Comparison of ENCODE assay signal across 10 mouse cellular contexts in genomic region chr10:75827668-75828360, GRCm38 (mm10). TPM values are rescaled to one million over a fixed set of nuclear protein-coding genes. Genes with fewer than 3 reads are reported as not detected.
DNase-seq lines count a peak whose midpoint lies in the region; ATAC-seq and TF ChIP-seq lines count a peak whose summit lies in the region.
"Had no signal": no experiment of that assay in that cellular context is flagged by ENCODE, and none has a peak within 500 bp of the region (broad histone marks: within the 10 kb centered on the region; RNA-seq: fewer than 3 reads in every experiment).

No protein-coding gene starts in this region.

- TF ChIP-seq CTCF in MEL (IDR thresholded peaks at IDR 0.05 in 2 of 3, conservative IDR thresholded peaks at IDR 0.05 in 1 of 3; ENCODE audit: control insufficient read depth in 1 of 3, insufficient read depth in 1 of 3, low read depth in 2 of 3, low read length in 3 of 3, poor library complexity in 1 of 3, severe bottlenecking in 1 of 3), result no peak

- no peak overlapping the region for H3K4me2 ChIP-seq in hindbrain, embryonic 14.5 days (replicated peaks)
- H3K4me2 ChIP-seq in hindbrain, embryonic 13.5 days, result no peak overlapping the region
- H3K4me2 ChIP-seq in stomach, embryonic 16.5 days (ENCODE audit: low read depth, low read length), result no peak overlapping the region
- H3K4me2 ChIP-seq: embryonic facial prominence, embryonic 15.5 days; liver, embryonic 15.5 days had no signal

- no peak for DNase-seq in hindbrain, embryonic 14.5 days (ENCODE audit: low spot score)
- peak; percentile 90 for DNase-seq in MEL (ENCODE audit: low read depth, low spot score)
- DNase-seq in kidney, adult 9 months, result peak; percentile 90
- no peak for DNase-seq in thymus, postnatal 25 days
- DNase-seq in layer of hippocampus, postnatal 36 days, result no peak

- no peaks in the 10 kb centered on the region for H3K4me1 ChIP-seq in hindbrain, embryonic 14.5 days (replicated peaks; ENCODE audit: control insufficient read depth, insufficient read depth, low read length)
- no peaks in the 10 kb centered on the region for H3K4me1 ChIP-seq in hindbrain, embryonic 13.5 days (replicated peaks)
- H3K4me1 ChIP-seq in MEL (ENCODE audit: control insufficient read depth in 1 of 2, insufficient read depth in 2 of 2, low read length in 2 of 2), result peaks cover 3 to 43% of the 10 kb centered on the region in 2 experiments
- H3K4me1 ChIP-seq in stomach, embryonic 16.5 days (ENCODE audit: control insufficient read depth, insufficient read depth, low read length), result no peaks in the 10 kb centered on the region

- ATAC-seq in hindbrain, embryonic 14.5 days (ENCODE audit: low FRiP score), result peak; percentile 57; the same call in 1 of the 2 replicates
- ATAC-seq in hindbrain, embryonic 13.5 days (ENCODE audit: low FRiP score), result no peak; the same call in 1 of the 2 replicates
- ATAC-seq in common myeloid progenitor, adult 5-6 weeks (replicated peaks; ENCODE audit: low read depth, poor library complexity, severe bottlenecking), result 0 out of 2 replicates have a peak, but pooled peaks have one; percentile 25
- 0 out of 2 replicates have a peak, but pooled peaks have one; percentile 29 for ATAC-seq in stomach, embryonic 16.5 days (ENCODE audit: insufficient read depth, low FRiP score)

- H3K27me3 ChIP-seq in hindbrain, embryonic 14.5 days (ENCODE audit: control insufficient read depth, insufficient read depth, low read length), result peaks cover 3% of the 10 kb centered on the region; the same call in 1 of the 2 replicates
- peaks cover 9% of the 10 kb centered on the region; the same call in 1 of the 2 replicates for H3K27me3 ChIP-seq in hindbrain, embryonic 13.5 days
- no peaks in the 10 kb centered on the region for H3K27me3 ChIP-seq in MEL (ENCODE audit: control insufficient read depth in 1 of 2, insufficient read depth in 2 of 2, low read length in 2 of 2)
- no peaks in the 10 kb centered on the region for H3K27me3 ChIP-seq in stomach, embryonic 16.5 days (ENCODE audit: control insufficient read depth, insufficient read depth, low read length)
- H3K27me3 ChIP-seq: embryonic facial prominence, embryonic 15.5 days had no signal

- H3K9me3 ChIP-seq in hindbrain, embryonic 14.5 days (ENCODE audit: control insufficient read depth, low read length), result no peaks in the 10 kb centered on the region
- H3K9me3 ChIP-seq in hindbrain, embryonic 13.5 days, result no peaks in the 10 kb centered on the region; the same call in 1 of the 2 replicates
- H3K9me3 ChIP-seq in MEL (replicated peaks; ENCODE audit: insufficient read depth, low read length), result no peaks in the 10 kb centered on the region
- H3K9me3 ChIP-seq in stomach, embryonic 16.5 days (replicated peaks; ENCODE audit: control insufficient read depth, low read length), result no peaks in the 10 kb centered on the region
- H3K9me3 ChIP-seq: embryonic facial prominence, embryonic 15.5 days; liver, embryonic 15.5 days had no signal

- H3K36me3 ChIP-seq in hindbrain, embryonic 14.5 days (replicated peaks; ENCODE audit: control insufficient read depth, insufficient read depth), result no peaks in the 10 kb centered on the region
- H3K36me3 ChIP-seq in hindbrain, embryonic 13.5 days, result no peaks in the 10 kb centered on the region
- peaks cover 0 to 38% of the 10 kb centered on the region in 2 experiments; a peak in 2 of 4 replicates for H3K36me3 ChIP-seq in MEL (ENCODE audit: control insufficient read depth in 1 of 2, insufficient read depth in 2 of 2, low read length in 2 of 2)
- no peaks in the 10 kb centered on the region for H3K36me3 ChIP-seq in stomach, embryonic 16.5 days (ENCODE audit: control insufficient read depth, insufficient read depth, low read length)
- H3K36me3 ChIP-seq: embryonic facial prominence, embryonic 15.5 days; liver, embryonic 15.5 days had no signal

- no peak for TF ChIP-seq RAD21 in MEL (IDR thresholded peaks at IDR 0.05; ENCODE audit: low read depth, low read length)

- no peak overlapping the region for H3K4me3 ChIP-seq in hindbrain, embryonic 14.5 days (replicated peaks; ENCODE audit: low read length)
- no peak overlapping the region for H3K4me3 ChIP-seq in hindbrain, embryonic 13.5 days
- H3K4me3 ChIP-seq in MEL (ENCODE audit: control insufficient read depth in 1 of 2, insufficient read depth in 1 of 2, low read depth in 2 of 2, low read length in 2 of 2), result peak overlapping the region in 1 of 2 experiments; percentile 38; a peak in 1 of 4 replicates
- H3K4me3 ChIP-seq in stomach, embryonic 16.5 days (replicated peaks; ENCODE audit: low read length), result no peak overlapping the region
- H3K4me3 ChIP-seq: embryonic facial prominence, embryonic 15.5 days; liver, embryonic 15.5 days had no signal

- TF ChIP-seq EP300 in MEL (IDR thresholded peaks at IDR 0.05; ENCODE audit: low read depth in 1 of 2, low read length in 2 of 2), result peak; percentile 64 to 89

- no peak for TF ChIP-seq POLR2A in MEL (IDR thresholded peaks at IDR 0.05; ENCODE audit: control insufficient read depth in 1 of 2, insufficient read depth in 1 of 2, low read depth in 1 of 2, low read length in 2 of 2, poor library complexity in 1 of 2)

- no peak overlapping the region for H3K27ac ChIP-seq in hindbrain, embryonic 14.5 days
- H3K27ac ChIP-seq in hindbrain, embryonic 13.5 days, result no peak overlapping the region
- peak overlapping the region; percentile 59 for H3K27ac ChIP-seq in MEL (ENCODE audit: control insufficient read depth, low read depth, low read length)
- H3K27ac ChIP-seq in stomach, embryonic 16.5 days (ENCODE audit: low read length), result no peak overlapping the region
- H3K27ac ChIP-seq: embryonic facial prominence, embryonic 15.5 days; liver, embryonic 15.5 days had no signal

- WGBS in hindbrain, embryonic 14.5 days, result 95% methylated on average over 4 of the region's 4 CpGs
- WGBS in hindbrain, embryonic 13.5 days, result 95% methylated on average over 4 of the region's 4 CpGs
- WGBS in stomach, embryonic 16.5 days, result 80% methylated on average over 4 of the region's 4 CpGs

- H3K9ac ChIP-seq in hindbrain, embryonic 14.5 days, result no peak overlapping the region
- H3K9ac ChIP-seq in hindbrain, embryonic 13.5 days, result no peak overlapping the region
- H3K9ac ChIP-seq in MEL (ENCODE audit: control insufficient read depth, low read depth, low read length, poor library complexity, severe bottlenecking), result peak overlapping the region; percentile 43
- no peak overlapping the region for H3K9ac ChIP-seq in stomach, embryonic 16.5 days (ENCODE audit: low read length)
- H3K9ac ChIP-seq: embryonic facial prominence, embryonic 15.5 days; liver, embryonic 15.5 days had no signal

- no peaks in the 10 kb centered on the region for H3K79me2 ChIP-seq in MEL (ENCODE audit: control insufficient read depth, insufficient read depth, low read length, poor library complexity)

RNA-seq across cellular contexts. Expression of gene Gstt4, which starts 5.5 kb away (rescaled TPM):
- polyA plus RNA-seq in hindbrain, embryonic 14.5 days (2014; fragmentation: Nextera tagmentation; extraction: Ambion mirVana), result not detected in 2 replicates
- not detected in 2 replicates for polyA plus RNA-seq in hindbrain, embryonic 13.5 days (2015; fragmentation: Nextera tagmentation; extraction: Ambion mirVana)
- total RNA-seq in MEL (2012; rRNA removed), result not detected in 2 replicates
- polyA plus RNA-seq in MEL (2012; ENCODE audit: insufficient read depth in 1 of 2, insufficient read length in 2 of 2, low read depth in 1 of 2, low replicate concordance in 2 of 2, missing spikeins in 1 of 2), result not detected
- not detected in 2 replicates for total RNA-seq in common myeloid progenitor, adult 5-6 weeks (2017)
- polyA plus RNA-seq in stomach, embryonic 16.5 days (2015; fragmentation: Nextera tagmentation; extraction: Ambion mirVana), result not detected in 2 replicates
- total RNA-seq in layer of hippocampus, postnatal 36 days (2021), result not detected
- polyA plus RNA-seq: embryonic facial prominence, embryonic 15.5 days; liver, embryonic 15.5 days had no signal

RNA-seq across cellular contexts. Expression of gene Gstt2, which starts 9.4 kb away (rescaled TPM):
- 5.8 and 8.3 TPM in 2 replicates for polyA plus RNA-seq in hindbrain, embryonic 14.5 days (2014; fragmentation: Nextera tagmentation; extraction: Ambion mirVana)
- 6.9 and 7.1 TPM in 2 replicates for polyA plus RNA-seq in hindbrain, embryonic 13.5 days (2015; fragmentation: Nextera tagmentation; extraction: Ambion mirVana)
- 4.3 and 4.9 TPM in 2 replicates for total RNA-seq in MEL (2012; rRNA removed)
- polyA plus RNA-seq in MEL (2012; ENCODE audit: insufficient read depth in 1 of 2, insufficient read length in 2 of 2, low read depth in 1 of 2, low replicate concordance in 2 of 2, missing spikeins in 1 of 2), result 10 to 100 TPM in 1 of 2 experiments, not detected in 1; 10.9 TPM
- total RNA-seq in common myeloid progenitor, adult 5-6 weeks (2017), result 10.7 and 19.0 TPM in 2 replicates
- 64.8 and 76.9 TPM in 2 replicates for polyA plus RNA-seq in stomach, embryonic 16.5 days (2015; fragmentation: Nextera tagmentation; extraction: Ambion mirVana)
- 1 to 10 TPM; 2.5 to 3.4 TPM for total RNA-seq in layer of hippocampus, postnatal 36 days (2021)

RNA-seq across cellular contexts. Expression of gene Gstt1, which starts 29.4 kb away (rescaled TPM):
- 12.1 and 12.2 TPM in 2 replicates for polyA plus RNA-seq in hindbrain, embryonic 14.5 days (2014; fragmentation: Nextera tagmentation; extraction: Ambion mirVana)
- 7.2 and 7.7 TPM in 2 replicates for polyA plus RNA-seq in hindbrain, embryonic 13.5 days (2015; fragmentation: Nextera tagmentation; extraction: Ambion mirVana)
- total RNA-seq in MEL (2012; rRNA removed), result 1.3 and 2.0 TPM in 2 replicates
- polyA plus RNA-seq in MEL (2012; ENCODE audit: insufficient read depth in 1 of 2, insufficient read length in 2 of 2, low read depth in 1 of 2, low replicate concordance in 2 of 2, missing spikeins in 1 of 2), result 1 to 10 TPM in 1 of 2 experiments, not detected in 1; 3.8 TPM
- total RNA-seq in common myeloid progenitor, adult 5-6 weeks (2017), result 0.63 and 0.96 TPM in 2 replicates
- 20.6 and 20.8 TPM in 2 replicates for polyA plus RNA-seq in stomach, embryonic 16.5 days (2015; fragmentation: Nextera tagmentation; extraction: Ambion mirVana)
- total RNA-seq in layer of hippocampus, postnatal 36 days (2021), result 1 to 10 TPM; 4.6 to 6.1 TPM

RNA-seq across cellular contexts. Expression of gene Mif, which starts 32.2 kb away (rescaled TPM):
- polyA plus RNA-seq in hindbrain, embryonic 14.5 days (2014; fragmentation: Nextera tagmentation; extraction: Ambion mirVana), result 1,642 and 1,896 TPM in 2 replicates
- 1,531 and 1,576 TPM in 2 replicates for polyA plus RNA-seq in hindbrain, embryonic 13.5 days (2015; fragmentation: Nextera tagmentation; extraction: Ambion mirVana)
- 862 and 1,292 TPM in 2 replicates for total RNA-seq in MEL (2012; rRNA removed)
- polyA plus RNA-seq in MEL (2012; ENCODE audit: insufficient read depth in 1 of 2, insufficient read length in 2 of 2, low read depth in 1 of 2, low replicate concordance in 2 of 2, missing spikeins in 1 of 2), result 1,000 to 10,000 TPM in 1 of 2 experiments, 100 to 1,000 TPM in 1; 817 to 2,606 TPM
- total RNA-seq in common myeloid progenitor, adult 5-6 weeks (2017), result 521 and 525 TPM in 2 replicates
- polyA plus RNA-seq in stomach, embryonic 16.5 days (2015; fragmentation: Nextera tagmentation; extraction: Ambion mirVana), result 1,459 and 1,538 TPM in 2 replicates
- 100 to 1,000 TPM; 432 to 467 TPM for total RNA-seq in layer of hippocampus, postnatal 36 days (2021)

RNA-seq across cellular contexts. Expression of gene Gstt3, which starts 46.6 kb away (rescaled TPM):
- 0.57 and 1.4 TPM in 2 replicates for polyA plus RNA-seq in hindbrain, embryonic 14.5 days (2014; fragmentation: Nextera tagmentation; extraction: Ambion mirVana)
- polyA plus RNA-seq in hindbrain, embryonic 13.5 days (2015; fragmentation: Nextera tagmentation; extraction: Ambion mirVana), result 0.91 and 1.1 TPM in 2 replicates
- 4.0 TPM in 2 replicates for total RNA-seq in MEL (2012; rRNA removed)
- polyA plus RNA-seq in MEL (2012; ENCODE audit: insufficient read depth in 1 of 2, insufficient read length in 2 of 2, low read depth in 1 of 2, low replicate concordance in 2 of 2, missing spikeins in 1 of 2), result 10 to 100 TPM in 1 of 2 experiments, not detected in 1; 10.2 TPM
- 2.3 and 7.5 TPM in 2 replicates for total RNA-seq in common myeloid progenitor, adult 5-6 weeks (2017)
- 50.2 and 55.5 TPM in 2 replicates for polyA plus RNA-seq in stomach, embryonic 16.5 days (2015; fragmentation: Nextera tagmentation; extraction: Ambion mirVana)
- 1 to 10 TPM; 1.4 to 3.2 TPM for total RNA-seq in layer of hippocampus, postnatal 36 days (2021)

Comparison
In these comparisons a context has a peak if more than half of its experiments do, and no peak if none do; other contexts are left out.
1. DNase-seq: peak in MEL (single experiment) and kidney, adult 9 months (single experiment); none in hindbrain, embryonic 14.5 days (single experiment), thymus, postnatal 25 days (single experiment) and layer of hippocampus, postnatal 36 days (0 of 2).